8 mouse cellular contexts compared by ENCODE assay signal in genomic region chr7:116237157-116237981, GRCm38 (mm10).
DNase-seq lines count a peak whose midpoint lies in the region; ATAC-seq lines count a peak whose summit lies in the region.

No protein-coding gene starts in this region.

- intact Hi-C loops in left cerebral cortex, postnatal 36 days (cut with DNase I) = loop anchor here (5.0 kb wide), 1 partner anchor 55 kb away; no protein-coding TSS in a partner anchor
- intact Hi-C loops in heart, postnatal 10 days (cut with DNase I) = loop anchor here (5.0 kb wide), 1 partner anchor 40 kb away; no protein-coding TSS in a partner anchor
- intact Hi-C loops in gastrocnemius, postnatal 14 days (cut with DNase I; ENCODE audit: low total_unique reads) = no loop called here

- DNase-seq in left cerebral cortex, postnatal 36 days (ENCODE audit: low spot score in 2 of 2) = peak; percentile 37 to 55
- no peak for DNase-seq in left cerebral cortex, adult 8-10 months (ENCODE audit: low spot score in 2 of 2)
- peak; percentile 60 for DNase-seq in embryo, embryonic 9.5 days (ENCODE audit: extremely low spot score)
- DNase-seq in heart, postnatal 10 days = peak; percentile 81 to 84
- peak; percentile 90 for DNase-seq in kidney, postnatal 36 days
- peak; percentile 16 to 25 for DNase-seq in thymus, postnatal 10 days (ENCODE audit: low spot score in 2 of 2)
- no peak for DNase-seq in gastrocnemius, postnatal 14 days

- ATAC-seq in megakaryocyte progenitor cell, adult 5-6 weeks (replicated peaks; ENCODE audit: poor library complexity) = peak; percentile 9; the same call in 1 of the 2 replicates

Comparison
In these comparisons a context has a peak if more than half of its experiments do, and no peak if none do; other contexts are left out.
1. DNase-seq: peak in left cerebral cortex, postnatal 36 days (2 of 2), embryo, embryonic 9.5 days (single experiment), heart, postnatal 10 days (2 of 2), kidney, postnatal 36 days (2 of 2) and thymus, postnatal 10 days (2 of 2); none in left cerebral cortex, adult 8-10 months (0 of 2) and gastrocnemius, postnatal 14 days (single experiment).